Mouse (Mus musculus): ENCODE results near the gene Slc25a51.

DNA sequence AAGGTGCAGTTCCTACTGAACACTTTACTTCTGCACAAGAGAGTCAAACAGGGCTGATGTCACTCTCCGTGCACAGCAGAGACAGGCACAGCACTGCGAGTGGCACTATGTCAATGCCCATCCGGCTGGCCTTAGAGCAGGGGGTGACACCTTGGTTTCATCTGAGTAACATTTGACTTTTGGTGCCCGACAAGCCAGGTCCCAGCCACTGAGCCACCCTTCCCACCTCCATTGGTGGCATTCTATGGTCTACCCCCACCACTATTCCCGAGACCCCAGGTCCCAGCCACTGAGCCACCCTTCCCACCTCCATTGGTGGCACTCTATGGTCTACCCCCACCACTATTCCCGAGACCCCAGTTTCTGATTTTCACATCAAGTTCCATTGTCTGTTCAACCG lies 4.5 kb downstream of the Slc25a51 start:
- no peak for TF ChIP-seq MXI1 (IDR thresholded peaks at IDR 0.05; ENCODE audit: low read depth, low read length)
- TF ChIP-seq EP300 (IDR thresholded peaks at IDR 0.05; ENCODE audit: low read depth in 1 of 2, low read length in 2 of 2): no peak
- no peak for TF ChIP-seq CTCF (IDR thresholded peaks at IDR 0.05 in 2 of 3, conservative IDR thresholded peaks at IDR 0.05 in 1 of 3; ENCODE audit: control insufficient read depth in 1 of 3, insufficient read depth in 1 of 3, low read depth in 2 of 3, low read length in 3 of 3, poor library complexity in 1 of 3, severe bottlenecking in 1 of 3)
- no peak for TF ChIP-seq UBTF (IDR thresholded peaks at IDR 0.05; ENCODE audit: borderline replicate concordance, insufficient read depth, low read depth, low read length)
- TF ChIP-seq MAFK (IDR thresholded peaks at IDR 0.05; ENCODE audit: borderline replicate concordance, low read depth, low read length): no peak
- no peak for TF ChIP-seq GATA1 (IDR thresholded peaks at IDR 0.05; ENCODE audit: low read depth, low read length)
- no peak for TF ChIP-seq MYB (IDR thresholded peaks at IDR 0.05; ENCODE audit: low read depth, low read length)
- no peak for TF ChIP-seq ZNF384 (IDR thresholded peaks at IDR 0.05; ENCODE audit: low read depth, low read length)

All from MEL (cell line).